Mouse (Mus musculus) neural tube, postnatal 0 days (tissue): Measurements from ENCODE around the gene Olfr1085. TPM values are rescaled to one million over a fixed set of nuclear protein-coding genes. Genes with fewer than 3 reads are reported as not detected.

Source experiments
- polyA plus RNA-seq: library from polyadenylated mRNA; unstranded; fragments of >200 nt; fragmentation: Nextera tagmentation; extraction: Ambion mirVana; gene quantifications from 2 replicates; pipeline ENCODE4 v1.2.1, GENCODE M21; 2015

Gene Olfr1085
- not detected in 2 replicates for polyA plus RNA-seq

DNA sequence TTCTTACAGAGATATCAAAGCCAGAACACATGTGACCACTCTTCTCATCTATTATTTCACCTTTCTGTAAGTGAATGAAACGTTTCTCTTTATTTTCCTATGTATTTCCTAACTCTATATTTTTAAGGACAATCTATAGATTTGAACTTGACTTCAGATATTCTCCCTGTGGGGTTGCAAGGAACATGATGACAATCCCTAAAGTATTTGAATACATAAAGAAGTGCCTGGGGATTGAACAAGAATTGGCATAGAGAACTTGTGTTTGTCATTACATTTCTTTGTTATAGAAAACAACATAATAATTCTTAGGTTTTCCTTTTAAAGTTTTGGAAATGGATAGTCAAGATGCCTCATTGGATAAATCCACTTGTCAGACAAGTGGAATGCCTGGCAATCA is at the start of gene Olfr1085:
TSS of gene Olfr1085 (minus strand) at position 101 of the 400 bp plus-strand sequence.

DNA sequence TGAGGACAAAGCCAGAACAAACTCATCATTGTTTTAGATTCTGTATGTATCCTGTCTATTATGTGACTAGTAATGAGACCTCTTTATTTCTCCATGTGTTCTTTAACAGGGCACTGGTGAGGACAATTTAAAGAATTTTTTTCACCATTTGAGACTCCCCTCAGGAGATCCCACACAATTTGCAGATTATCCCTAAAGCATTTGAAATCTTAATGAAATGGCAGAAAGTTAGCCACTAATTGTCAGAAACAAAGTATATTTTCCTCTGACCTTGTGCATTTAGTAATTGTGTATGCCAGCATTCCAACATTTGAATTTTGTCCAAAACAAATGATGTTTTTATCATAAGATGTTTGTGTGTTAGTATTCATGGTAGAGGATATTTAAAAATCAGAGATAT is 36.5 kb upstream of the Olfr1085 start, which contains the start of gene Olfr1087:
TSS of gene Olfr1087 (minus strand) at position 101 of the 400 bp plus-strand sequence.

DNA sequence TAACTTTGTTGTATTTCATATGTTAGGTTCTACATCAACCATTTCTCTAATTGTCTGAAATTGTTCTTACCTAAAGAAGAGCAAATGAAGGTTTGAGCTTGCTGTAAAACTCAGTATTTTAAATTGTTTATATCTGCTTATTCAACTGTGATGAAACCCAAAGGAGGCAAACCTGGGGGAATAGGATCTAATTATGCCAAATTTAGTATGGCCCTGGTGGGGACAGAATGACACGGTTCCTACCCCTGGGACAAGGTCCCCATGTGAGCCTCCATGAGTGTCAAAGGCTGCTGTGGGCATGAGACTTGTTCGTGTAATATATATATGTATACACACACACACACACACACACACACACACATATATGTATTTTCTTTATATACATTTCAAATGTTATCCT is 18.2 kb upstream of the Olfr1085 start, which contains the start of gene Olfr1086:
TSS of gene Olfr1086 (minus strand) at position 101 of the 400 bp plus-strand sequence.

DNA sequence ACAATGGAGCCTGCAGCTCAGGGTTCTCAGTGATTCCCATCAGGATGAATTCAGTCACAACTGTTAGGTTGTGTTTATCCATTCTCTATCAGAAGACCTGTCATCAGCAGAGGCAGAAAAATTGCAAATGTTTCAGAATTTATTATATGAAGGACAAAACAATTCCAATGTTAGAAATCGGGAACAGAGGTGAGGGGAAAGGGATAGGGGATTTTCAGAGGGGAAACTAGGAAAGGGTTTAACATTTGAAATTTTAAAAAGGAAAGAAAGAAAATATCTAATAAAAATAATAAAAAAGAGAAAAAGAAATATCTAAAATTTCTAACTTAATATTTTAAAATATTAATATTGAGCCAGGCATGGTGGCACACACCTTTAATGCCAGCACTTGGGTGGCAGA is 22.2 kb downstream of the Olfr1085 start, which contains the start of gene Olfr1084:
TSS of gene Olfr1084 (minus strand) at position 101 of the 400 bp plus-strand sequence.

Other genes with a start within 250 kb of the Olfr1085 start
- not detected in 2 replicates for gene Olfr1061, start 248.0 kb downstream of the Olfr1085 start, polyA plus RNA-seq
- not detected in 2 replicates for gene Olfr1062, start 235.3 kb downstream of the Olfr1085 start, polyA plus RNA-seq
- not detected in 2 replicates for gene Olfr1065, start 211.4 kb downstream of the Olfr1085 start, polyA plus RNA-seq
- not detected in 2 replicates for gene Olfr1066, start 205.8 kb downstream of the Olfr1085 start, polyA plus RNA-seq
- gene Olfr228, start 174.6 kb downstream of the Olfr1085 start, polyA plus RNA-seq: not detected in 2 replicates
- gene Olfr1076, start 153.6 kb downstream of the Olfr1085 start, polyA plus RNA-seq: not detected in 2 replicates
- not detected in 2 replicates for gene Olfr1079, start 119.5 kb downstream of the Olfr1085 start, polyA plus RNA-seq
- gene Olfr1080, start 103.8 kb downstream of the Olfr1085 start, polyA plus RNA-seq: not detected in 2 replicates
- gene Olfr1082, start 63.1 kb downstream of the Olfr1085 start, polyA plus RNA-seq: not detected in 2 replicates
- not detected in 2 replicates for gene Olfr1084, start 22.3 kb downstream of the Olfr1085 start, polyA plus RNA-seq
- not detected in 2 replicates for gene Olfr1086, start 18.1 kb upstream of the Olfr1085 start, polyA plus RNA-seq
- gene Olfr1087, start 36.4 kb upstream of the Olfr1085 start, polyA plus RNA-seq: not detected in 2 replicates
- gene Olfr1089, start 71.7 kb upstream of the Olfr1085 start, polyA plus RNA-seq: not detected in 2 replicates
- gene Olfr1090, start 97.0 kb upstream of the Olfr1085 start, polyA plus RNA-seq: not detected in 2 replicates
- not detected in 2 replicates for gene Olfr1093, start 120.5 kb upstream of the Olfr1085 start, polyA plus RNA-seq
- not detected in 2 replicates for gene Olfr141, start 148.0 kb upstream of the Olfr1085 start, polyA plus RNA-seq
- gene Olfr1094, start 162.6 kb upstream of the Olfr1085 start, polyA plus RNA-seq: not detected in 2 replicates
- not detected in 2 replicates for gene Olfr1095, start 189.7 kb upstream of the Olfr1085 start, polyA plus RNA-seq
- not detected in 2 replicates for gene Gm13723, start 212.8 kb upstream of the Olfr1085 start, polyA plus RNA-seq
- gene Olfr1097, start 230.2 kb upstream of the Olfr1085 start, polyA plus RNA-seq: not detected in 2 replicates